Mouse (Mus musculus): Measurements from ENCODE around the gene Pi4kb. TPM values are rescaled to one million over a fixed set of nuclear protein-coding genes. Genes with fewer than 3 reads are reported as not detected.
"Not testable (repeated sequence)": the region's sequence is repeated elsewhere in the genome, so short reads cannot be mapped to it uniquely, and the experiment has no call there.

The Pi4kb gene
- polyA plus RNA-seq, 1 experiment from 2014 or later = 23.1 TPM

- not testable (repeated sequence) for H3K9me3 ChIP-seq (ENCODE audit: control insufficient read depth, low read length); H3K4me2 ChIP-seq (ENCODE audit: low read depth, low read length, severe bottlenecking); H3K4me3 ChIP-seq (ENCODE audit: low read depth, low read length); H3K36me3 ChIP-seq (ENCODE audit: control insufficient read depth, insufficient read depth, low read length); H3K9ac ChIP-seq (ENCODE audit: low read length); ATAC-seq (replicated peaks; ENCODE audit: low FRiP score); H3K27me3 ChIP-seq (ENCODE audit: control insufficient read depth, insufficient read depth, low read length); DNase-seq (ENCODE audit: low spot score); H3K27ac ChIP-seq (ENCODE audit: low read depth, low read length); H3K4me1 ChIP-seq (replicated peaks; ENCODE audit: control insufficient read depth, insufficient read depth, low read length)
- no CpG with 5 or more reads among the region's 2 CpGs for WGBS
These were observed 40.9 kb upstream of the Pi4kb start for GRCm38 (mm10) chr3:94933604-94934003.

GRCm38 (mm10) chr3:94934564-94934963 lies 40.0 kb upstream of the Pi4kb start:
- not testable (repeated sequence) for H3K36me3 ChIP-seq (ENCODE audit: control insufficient read depth, insufficient read depth, low read length); H3K4me3 ChIP-seq (ENCODE audit: low read depth, low read length); H3K4me2 ChIP-seq (ENCODE audit: low read depth, low read length, severe bottlenecking); H3K27ac ChIP-seq (ENCODE audit: low read depth, low read length); H3K9me3 ChIP-seq (ENCODE audit: control insufficient read depth, low read length); H3K27me3 ChIP-seq (ENCODE audit: control insufficient read depth, insufficient read depth, low read length); DNase-seq (ENCODE audit: low spot score); ATAC-seq (replicated peaks; ENCODE audit: low FRiP score); H3K9ac ChIP-seq (ENCODE audit: low read length); H3K4me1 ChIP-seq (replicated peaks; ENCODE audit: control insufficient read depth, insufficient read depth, low read length)
- 89% methylated on average over 3 of the region's 3 CpGs for WGBS

GRCm38 (mm10) chr3:94935332-94935731 lies 39.2 kb upstream of the Pi4kb start:
- H3K27ac ChIP-seq (ENCODE audit: low read depth, low read length); H3K4me1 ChIP-seq (replicated peaks; ENCODE audit: control insufficient read depth, insufficient read depth, low read length); H3K4me3 ChIP-seq (ENCODE audit: low read depth, low read length); ATAC-seq (replicated peaks; ENCODE audit: low FRiP score); H3K27me3 ChIP-seq (ENCODE audit: control insufficient read depth, insufficient read depth, low read length); H3K4me2 ChIP-seq (ENCODE audit: low read depth, low read length, severe bottlenecking); H3K36me3 ChIP-seq (ENCODE audit: control insufficient read depth, insufficient read depth, low read length); H3K9ac ChIP-seq (ENCODE audit: low read length); H3K9me3 ChIP-seq (ENCODE audit: control insufficient read depth, low read length); DNase-seq (ENCODE audit: low spot score): not testable (repeated sequence)
- WGBS = 76% methylated on average over 3 of the region's 3 CpGs

- H3K4me3 ChIP-seq (ENCODE audit: low read depth, low read length); H3K9me3 ChIP-seq (ENCODE audit: control insufficient read depth, low read length); ATAC-seq (replicated peaks; ENCODE audit: low FRiP score); H3K27ac ChIP-seq (ENCODE audit: low read depth, low read length); H3K27me3 ChIP-seq (ENCODE audit: control insufficient read depth, insufficient read depth, low read length); H3K4me2 ChIP-seq (ENCODE audit: low read depth, low read length, severe bottlenecking); DNase-seq (ENCODE audit: low spot score); H3K9ac ChIP-seq (ENCODE audit: low read length); H3K4me1 ChIP-seq (replicated peaks; ENCODE audit: control insufficient read depth, insufficient read depth, low read length); H3K36me3 ChIP-seq (ENCODE audit: control insufficient read depth, insufficient read depth, low read length): not testable (repeated sequence)
- 87% methylated on average over 5 of the region's 5 CpGs for WGBS
These were observed 38.4 kb upstream of the Pi4kb start for GRCm38 (mm10) chr3:94936147-94936546.

- H3K4me1 ChIP-seq (replicated peaks; ENCODE audit: control insufficient read depth, insufficient read depth, low read length); H3K27me3 ChIP-seq (ENCODE audit: control insufficient read depth, insufficient read depth, low read length); H3K9ac ChIP-seq (ENCODE audit: low read length); H3K4me3 ChIP-seq (ENCODE audit: low read depth, low read length); H3K4me2 ChIP-seq (ENCODE audit: low read depth, low read length, severe bottlenecking); H3K27ac ChIP-seq (ENCODE audit: low read depth, low read length); H3K9me3 ChIP-seq (ENCODE audit: control insufficient read depth, low read length); ATAC-seq (replicated peaks; ENCODE audit: low FRiP score); DNase-seq (ENCODE audit: low spot score); H3K36me3 ChIP-seq (ENCODE audit: control insufficient read depth, insufficient read depth, low read length): not testable (repeated sequence)
- 98% methylated on average over 7 of the region's 7 CpGs for WGBS
These were observed 37.3 kb upstream of the Pi4kb start for GRCm38 (mm10) chr3:94937194-94937593.

GRCm38 (mm10) chr3:94940033-94940432 lies 34.5 kb upstream of the Pi4kb start:
- WGBS = 71% methylated on average over 9 of the region's 9 CpGs
- H3K27me3 ChIP-seq (ENCODE audit: control insufficient read depth, insufficient read depth, low read length); H3K4me1 ChIP-seq (replicated peaks; ENCODE audit: control insufficient read depth, insufficient read depth, low read length); H3K4me2 ChIP-seq (ENCODE audit: low read depth, low read length, severe bottlenecking); H3K9ac ChIP-seq (ENCODE audit: low read length); DNase-seq (ENCODE audit: low spot score); H3K27ac ChIP-seq (ENCODE audit: low read depth, low read length); H3K4me3 ChIP-seq (ENCODE audit: low read depth, low read length); H3K9me3 ChIP-seq (ENCODE audit: control insufficient read depth, low read length); H3K36me3 ChIP-seq (ENCODE audit: control insufficient read depth, insufficient read depth, low read length); ATAC-seq (replicated peaks; ENCODE audit: low FRiP score): not testable (repeated sequence)

GRCm38 (mm10) chr3:94942211-94942967 lies 32.1 kb upstream of the Pi4kb start:
- not testable (repeated sequence) for ATAC-seq (replicated peaks; ENCODE audit: low FRiP score); H3K9ac ChIP-seq (ENCODE audit: low read length); H3K4me2 ChIP-seq (ENCODE audit: low read depth, low read length, severe bottlenecking); H3K4me1 ChIP-seq (replicated peaks; ENCODE audit: control insufficient read depth, insufficient read depth, low read length); H3K9me3 ChIP-seq (ENCODE audit: control insufficient read depth, low read length); H3K4me3 ChIP-seq (ENCODE audit: low read depth, low read length); DNase-seq (ENCODE audit: low spot score); H3K27ac ChIP-seq (ENCODE audit: low read depth, low read length); H3K27me3 ChIP-seq (ENCODE audit: control insufficient read depth, insufficient read depth, low read length); H3K36me3 ChIP-seq (ENCODE audit: control insufficient read depth, insufficient read depth, low read length)
- WGBS = 85% methylated on average over 9 of the region's 9 CpGs

GRCm38 (mm10) chr3:94943706-94944105 lies 30.8 kb upstream of the Pi4kb start:
- not testable (repeated sequence) for H3K4me2 ChIP-seq (ENCODE audit: low read depth, low read length, severe bottlenecking); H3K27me3 ChIP-seq (ENCODE audit: control insufficient read depth, insufficient read depth, low read length); ATAC-seq (replicated peaks; ENCODE audit: low FRiP score); H3K36me3 ChIP-seq (ENCODE audit: control insufficient read depth, insufficient read depth, low read length); H3K27ac ChIP-seq (ENCODE audit: low read depth, low read length); H3K4me1 ChIP-seq (replicated peaks; ENCODE audit: control insufficient read depth, insufficient read depth, low read length); DNase-seq (ENCODE audit: low spot score); H3K4me3 ChIP-seq (ENCODE audit: low read depth, low read length); H3K9me3 ChIP-seq (ENCODE audit: control insufficient read depth, low read length); H3K9ac ChIP-seq (ENCODE audit: low read length)
- 33% methylated on average over 3 of the region's 4 CpGs for WGBS

- ATAC-seq (replicated peaks; ENCODE audit: low FRiP score) (no peak), DNase-seq (ENCODE audit: low spot score) (no peak)
- Histone ChIP-seq H3K27ac (ENCODE audit: low read depth, low read length) (no peak overlapping the region), H3K36me3 (ENCODE audit: control insufficient read depth, insufficient read depth, low read length) (no peaks in the 10 kb centered on the region), H3K9ac (ENCODE audit: low read length) (no peak overlapping the region), H3K9me3 (ENCODE audit: control insufficient read depth, low read length) (no peaks in the 10 kb centered on the region; the same call in 1 of the 2 replicates), H3K4me3 (ENCODE audit: low read depth, low read length) (no peak overlapping the region), H3K4me2 (ENCODE audit: low read depth, low read length, severe bottlenecking) (no peak overlapping the region), H3K4me1 (replicated peaks; ENCODE audit: control insufficient read depth, insufficient read depth, low read length) (0 out of 2 replicates have a peak, but pooled peaks cover 2% of the 10 kb centered on the region), H3K27me3 (ENCODE audit: control insufficient read depth, insufficient read depth, low read length) (no peaks in the 10 kb centered on the region)
- WGBS = 76% methylated on average over 3 of the region's 3 CpGs
These were observed 26.4 kb upstream of the Pi4kb start for GRCm38 (mm10) chr3:94948066-94948614.
